Mouse (Mus musculus): ENCODE results near the gene Mad2l2. TPM values are rescaled to one million over a fixed set of nuclear protein-coding genes. Genes with fewer than 3 reads are reported as not detected.

The Mad2l2 gene
- polyA plus RNA-seq, 2 experiments = 55.9 to 66.0 TPM

DNA sequence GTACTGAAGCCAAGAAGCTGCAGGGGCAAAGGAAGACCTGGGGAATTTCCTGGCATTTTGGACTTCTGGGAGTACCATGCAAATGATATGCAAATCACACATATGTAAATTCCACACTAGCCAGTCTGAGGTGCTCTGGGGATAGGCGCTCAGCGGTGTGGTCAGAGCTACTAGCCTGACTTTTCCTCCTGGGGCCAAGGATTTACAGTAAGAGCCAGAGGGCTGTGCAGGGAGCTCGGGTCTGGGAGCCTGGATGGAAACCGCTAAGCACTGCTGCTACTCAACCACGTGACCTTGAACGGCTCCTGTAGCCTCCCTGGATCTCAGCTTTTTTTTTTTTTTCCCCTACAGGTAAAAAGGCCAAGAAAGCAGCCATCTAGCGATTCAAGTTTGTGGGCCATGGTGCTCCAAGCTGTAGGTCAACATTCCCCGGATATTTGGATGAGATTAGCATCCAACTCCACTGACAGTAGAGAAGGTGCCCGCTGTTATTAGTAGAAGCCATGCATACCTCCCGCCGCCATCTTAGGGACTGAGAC is 62.6 kb downstream of the Mad2l2 start:
- H3K9ac ChIP-seq (ENCODE audit: low read depth, low read length, severe bottlenecking) = no peak overlapping the region
- 29% methylated on average over 11 of the region's 11 CpGs for WGBS
- no peaks in the 10 kb centered on the region for H3K27me3 ChIP-seq (ENCODE audit: control insufficient read depth, insufficient read depth, low read length)
- no peaks in the 10 kb centered on the region for H3K4me1 ChIP-seq (ENCODE audit: control insufficient read depth, insufficient read depth, low read length)
- no peaks in the 10 kb centered on the region for H3K36me3 ChIP-seq (ENCODE audit: control insufficient read depth, insufficient read depth, low read length)
- H3K9me3 ChIP-seq (ENCODE audit: control insufficient read depth, low read length) = no peaks in the 10 kb centered on the region
- no peak overlapping the region for H3K27ac ChIP-seq (replicated peaks; ENCODE audit: low read depth, low read length)
- no peak for TF ChIP-seq POLR2A (IDR thresholded peaks at IDR 0.05; ENCODE audit: borderline replicate concordance, extremely low read depth, insufficient read depth, insufficient read length)
- DNase-seq (ENCODE audit: low spot score) (no peak), ATAC-seq (ENCODE audit: low FRiP score, low read depth) (no peak)
- no peak overlapping the region for H3K4me3 ChIP-seq (replicated peaks; ENCODE audit: low read length)
- H3K4me2 ChIP-seq (replicated peaks; ENCODE audit: low read depth, low read length, severe bottlenecking) = no peak overlapping the region

DNA sequence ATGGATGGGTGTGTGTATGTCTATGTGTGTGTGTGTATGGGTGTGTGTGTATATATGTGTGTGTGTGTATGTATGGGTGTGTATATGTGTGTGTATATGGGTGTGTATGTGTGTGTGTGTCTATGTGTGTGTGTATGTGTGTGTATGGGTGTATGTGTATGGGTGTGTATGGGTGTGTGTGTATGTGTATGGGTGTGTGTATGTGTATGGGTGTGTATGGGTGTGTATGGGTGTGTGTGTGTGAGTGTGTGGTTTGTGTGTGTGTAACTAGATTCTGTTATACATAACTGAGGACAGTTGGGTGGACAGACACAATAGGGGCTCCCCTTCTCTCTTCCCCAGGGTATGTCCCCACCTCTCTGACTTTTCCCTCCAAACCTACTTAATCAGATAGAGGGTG is 64.2 kb downstream of the Mad2l2 start:
- Histone ChIP-seq H3K27ac (replicated peaks; ENCODE audit: low read depth, low read length) (no peak overlapping the region), H3K27me3 (ENCODE audit: control insufficient read depth, insufficient read depth, low read length) (no peaks in the 10 kb centered on the region), H3K4me3 (replicated peaks; ENCODE audit: low read length) (no peak overlapping the region), H3K4me1 (ENCODE audit: control insufficient read depth, insufficient read depth, low read length) (no peaks in the 10 kb centered on the region), H3K9me3 (ENCODE audit: control insufficient read depth, low read length) (no peaks in the 10 kb centered on the region), H3K9ac (ENCODE audit: low read depth, low read length, severe bottlenecking) (no peak overlapping the region), H3K36me3 (ENCODE audit: control insufficient read depth, insufficient read depth, low read length) (no peaks in the 10 kb centered on the region), H3K4me2 (replicated peaks; ENCODE audit: low read depth, low read length, severe bottlenecking) (no peak overlapping the region)
- DNase-seq (ENCODE audit: low spot score) (no peak), ATAC-seq (ENCODE audit: low FRiP score, low read depth) (no peak)
- no peak for TF ChIP-seq POLR2A (IDR thresholded peaks at IDR 0.05; ENCODE audit: borderline replicate concordance, extremely low read depth, insufficient read depth, insufficient read length)

Small RNAs within 50 kb of the gene (microRNA-seq; reads per million reads assigned to microRNA genes)
- gene Mir7022 = not detected

Other genes starting within 250 kb of the Mad2l2 start
- 29.6 and 33.4 TPM in 2 replicates for gene Mfn2, start 225.7 kb upstream of the Mad2l2 start, polyA plus RNA-seq (2012; rRNA removed)
- 29.8 and 30.2 TPM in 2 replicates for gene Mfn2, start 225.7 kb upstream of the Mad2l2 start, polyA plus RNA-seq (2014; fragmentation: Nextera tagmentation; extraction: Ambion mirVana)
- 104 and 129 TPM in 2 replicates for gene Plod1, start 193.6 kb upstream of the Mad2l2 start, polyA plus RNA-seq (2012; rRNA removed)
- gene Plod1, start 193.6 kb upstream of the Mad2l2 start, polyA plus RNA-seq (2014; fragmentation: Nextera tagmentation; extraction: Ambion mirVana) = 93.0 and 103 TPM in 2 replicates
- gene 2510039O18Rik, start 189.5 kb upstream of the Mad2l2 start, polyA plus RNA-seq (2012; rRNA removed) = 63.2 and 88.2 TPM in 2 replicates
- gene 2510039O18Rik, start 189.5 kb upstream of the Mad2l2 start, polyA plus RNA-seq (2014; fragmentation: Nextera tagmentation; extraction: Ambion mirVana) = 25.9 and 29.9 TPM in 2 replicates
- gene Nppb, start 144.6 kb upstream of the Mad2l2 start, polyA plus RNA-seq (2012; rRNA removed) = 0.11 TPM in 1 of 2 replicates, not detected in the other
- 0.44 TPM in 1 of 2 replicates, not detected in the other for gene Nppb, start 144.6 kb upstream of the Mad2l2 start, polyA plus RNA-seq (2014; fragmentation: Nextera tagmentation; extraction: Ambion mirVana)
- 0.33 TPM in 1 of 2 replicates, not detected in the other for gene Nppa, start 129.7 kb upstream of the Mad2l2 start, polyA plus RNA-seq (2012; rRNA removed)
- 0.87 and 1.0 TPM in 2 replicates for gene Nppa, start 129.7 kb upstream of the Mad2l2 start, polyA plus RNA-seq (2014; fragmentation: Nextera tagmentation; extraction: Ambion mirVana)
- gene Clcn6, start 91.6 kb upstream of the Mad2l2 start, polyA plus RNA-seq (2012; rRNA removed) = 22.5 and 28.1 TPM in 2 replicates
- gene Clcn6, start 91.6 kb upstream of the Mad2l2 start, polyA plus RNA-seq (2014; fragmentation: Nextera tagmentation; extraction: Ambion mirVana) = 5.2 and 6.9 TPM in 2 replicates
- 37.4 and 44.8 TPM in 2 replicates for gene Mthfr, start 91.3 kb upstream of the Mad2l2 start, polyA plus RNA-seq (2012; rRNA removed)
- gene Mthfr, start 91.3 kb upstream of the Mad2l2 start, polyA plus RNA-seq (2014; fragmentation: Nextera tagmentation; extraction: Ambion mirVana) = 18.9 and 21.0 TPM in 2 replicates
- gene Agtrap, start 42.4 kb upstream of the Mad2l2 start, polyA plus RNA-seq (2012; rRNA removed) = 11.0 and 14.6 TPM in 2 replicates
- gene Agtrap, start 42.4 kb upstream of the Mad2l2 start, polyA plus RNA-seq (2014; fragmentation: Nextera tagmentation; extraction: Ambion mirVana) = 17.6 and 20.1 TPM in 2 replicates
- gene Draxin, start 314 bp downstream of the Mad2l2 start, polyA plus RNA-seq (2012; rRNA removed) = 1.5 and 1.7 TPM in 2 replicates
- gene Draxin, start 314 bp downstream of the Mad2l2 start, polyA plus RNA-seq (2014; fragmentation: Nextera tagmentation; extraction: Ambion mirVana) = 0.45 and 0.50 TPM in 2 replicates
- 12.4 and 13.9 TPM in 2 replicates for gene Fbxo6, start 21.8 kb downstream of the Mad2l2 start, polyA plus RNA-seq (2012; rRNA removed)
- 15.5 and 16.4 TPM in 2 replicates for gene Fbxo6, start 21.8 kb downstream of the Mad2l2 start, polyA plus RNA-seq (2014; fragmentation: Nextera tagmentation; extraction: Ambion mirVana)
- 21.1 and 24.7 TPM in 2 replicates for gene Fbxo44, start 30.1 kb downstream of the Mad2l2 start, polyA plus RNA-seq (2012; rRNA removed)
- gene Fbxo44, start 30.1 kb downstream of the Mad2l2 start, polyA plus RNA-seq (2014; fragmentation: Nextera tagmentation; extraction: Ambion mirVana) = 8.1 and 10.8 TPM in 2 replicates
- gene Fbxo2, start 30.2 kb downstream of the Mad2l2 start, polyA plus RNA-seq (2012; rRNA removed) = 4.2 and 4.4 TPM in 2 replicates
- 4.3 and 6.7 TPM in 2 replicates for gene Fbxo2, start 30.2 kb downstream of the Mad2l2 start, polyA plus RNA-seq (2014; fragmentation: Nextera tagmentation; extraction: Ambion mirVana)
- 0.47 and 1.4 TPM in 2 replicates for gene Disp3, start 157.6 kb downstream of the Mad2l2 start, polyA plus RNA-seq (2012; rRNA removed)
- 0.34 and 0.35 TPM in 2 replicates for gene Disp3, start 157.6 kb downstream of the Mad2l2 start, polyA plus RNA-seq (2014; fragmentation: Nextera tagmentation; extraction: Ambion mirVana)